Mouse (Mus musculus): ENCODE data around the gene Pip5k1c.

Pip5k1c gene

GRCm38 (mm10) chr10:81323141-81323775 is 30.5 kb downstream of the Pip5k1c start:
- 91% methylated on average over 23 of the region's 23 CpGs for WGBS

DNA sequence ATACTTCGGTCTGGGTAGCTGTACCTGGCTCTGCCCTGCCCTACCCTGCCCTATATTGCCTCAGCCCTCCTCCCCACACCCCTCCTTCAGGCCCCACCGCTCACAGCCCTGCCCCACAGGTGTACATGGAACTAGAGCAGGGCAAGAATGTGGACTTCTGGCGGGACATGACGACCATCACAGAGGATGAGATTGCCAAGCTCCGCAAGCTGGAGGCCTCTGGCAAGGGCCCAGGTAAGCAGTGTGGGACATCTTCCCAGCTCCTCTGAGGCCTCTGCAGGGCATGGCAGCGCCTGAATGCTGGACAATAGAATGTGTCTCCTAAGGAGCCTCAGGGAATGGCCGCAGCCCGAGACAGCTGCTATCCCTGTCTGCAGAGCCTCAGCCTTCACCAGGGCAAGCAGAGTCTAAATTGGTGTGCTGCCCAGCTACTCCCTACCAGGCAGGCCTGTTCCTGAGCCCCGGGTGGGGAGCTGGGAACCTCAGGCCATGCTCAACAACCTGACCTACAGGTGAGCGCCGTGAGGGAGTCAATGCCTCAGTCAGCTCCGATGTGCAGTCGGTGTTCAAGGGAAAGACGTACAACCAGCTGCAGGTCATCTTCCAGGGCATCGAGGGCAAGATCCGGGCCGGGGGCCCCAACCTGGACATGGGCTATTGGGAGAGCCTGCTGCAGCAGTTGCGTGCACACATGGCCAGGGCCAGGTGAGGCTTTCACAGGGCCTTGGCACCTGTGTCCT is 31.2 kb downstream of the Pip5k1c start:
- WGBS, result 94% methylated on average over 18 of the region's 18 CpGs

DNA sequence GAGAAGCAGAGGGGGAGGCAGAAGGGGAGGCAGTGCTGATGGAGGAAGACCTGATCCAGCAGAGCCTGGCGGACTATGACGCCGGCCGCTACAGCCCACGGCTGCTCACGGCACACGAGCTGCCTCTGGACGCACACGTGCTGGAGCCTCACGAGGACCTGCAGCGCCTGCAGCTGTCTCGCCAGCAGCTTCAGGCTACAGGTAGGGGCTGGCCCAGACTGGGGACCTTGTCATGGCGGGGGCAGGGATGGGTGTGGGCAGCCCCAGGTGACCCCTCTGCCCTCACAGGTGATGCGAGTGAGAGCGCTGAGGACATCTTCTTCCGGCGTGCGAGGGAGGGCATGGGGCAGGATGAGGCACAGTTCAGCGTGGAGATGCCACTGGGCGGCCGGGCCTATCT is 32.4 kb downstream of the Pip5k1c start:
- WGBS, result 95% methylated on average over 21 of the region's 21 CpGs

- WGBS, result 93% methylated on average over 18 of the region's 18 CpGs
Measured at GRCm38 (mm10) chr10:81325781-81326180, 33.0 kb downstream of the Pip5k1c start.

DNA sequence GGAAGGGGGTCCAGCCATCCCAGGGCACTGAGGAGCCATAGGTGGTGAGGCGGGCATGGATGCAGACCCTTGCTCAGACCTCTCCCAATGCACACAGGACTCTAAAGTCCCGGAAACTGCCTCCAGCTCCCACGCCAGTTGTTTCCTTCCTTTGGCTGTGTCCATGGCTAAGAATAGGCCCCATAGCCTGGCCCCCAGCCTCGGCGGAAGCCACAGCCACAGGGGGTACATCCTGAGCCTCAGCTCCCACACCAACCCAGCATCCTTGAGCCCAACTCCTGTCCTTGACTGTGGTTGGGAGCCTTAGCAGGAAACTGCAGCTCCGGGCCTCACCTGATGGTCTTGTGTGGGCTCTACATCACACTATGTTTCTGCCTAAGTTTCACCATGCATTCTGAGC is 34.1 kb downstream of the Pip5k1c start:
- 62% methylated on average over 6 of the region's 6 CpGs for WGBS

- whole genome bisulfite sequencing, result 72% methylated on average over 2 of the region's 2 CpGs
Measured at GRCm38 (mm10) chr10:81327959-81328358, 35.2 kb downstream of the Pip5k1c start.

DNA sequence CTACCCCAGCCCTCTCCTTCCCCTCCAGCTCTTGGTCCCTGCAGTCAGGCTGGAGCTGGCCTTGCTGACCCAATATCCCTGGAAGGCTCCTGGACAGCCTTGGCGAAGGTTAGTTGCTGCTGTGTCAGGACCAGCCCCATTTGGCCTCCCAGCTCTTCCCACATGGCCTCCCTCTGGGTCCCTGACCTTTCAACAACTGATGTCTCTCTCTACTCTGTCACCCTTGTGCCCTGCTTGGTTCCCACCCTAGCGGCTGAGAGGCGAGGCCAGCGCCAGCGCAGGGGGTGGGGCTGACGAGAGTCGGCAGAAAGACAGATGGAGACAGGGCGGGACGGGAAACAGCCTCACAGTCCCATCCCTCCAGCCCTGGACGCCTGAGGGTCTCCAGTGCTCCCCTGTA is 35.6 kb downstream of the Pip5k1c start, which contains the start of gene Tbxa2r:
Gene Tbxa2r, plus strand, starts transcription at position 346 of the 400 bp plus-strand sequence.
- 34% methylated on average over 10 of the region's 10 CpGs for WGBS

GRCm38 (mm10) chr10:81329194-81329975 is 36.6 kb downstream of the Pip5k1c start:
- WGBS, result 67% methylated on average over 10 of the region's 10 CpGs

DNA sequence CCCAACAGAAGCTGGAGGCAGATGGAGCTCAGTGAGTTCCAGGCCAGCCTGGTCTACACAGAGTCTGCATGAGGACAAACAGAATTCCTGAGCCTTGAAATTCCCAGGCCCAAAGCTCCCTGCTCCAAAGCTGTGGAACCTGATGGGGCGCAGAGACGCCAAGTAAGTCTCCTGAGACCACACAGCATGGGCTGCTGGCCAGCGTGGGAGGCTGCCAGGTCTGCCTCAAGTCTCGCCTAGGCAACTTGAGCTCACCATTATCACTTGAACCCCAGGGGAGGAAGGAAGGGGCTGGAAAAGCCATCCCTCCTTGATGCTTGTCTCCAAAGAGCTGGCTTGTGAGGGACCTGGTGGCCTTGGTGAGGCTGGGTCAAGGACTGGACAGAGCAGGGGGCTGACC is 37.2 kb downstream of the Pip5k1c start:
- WGBS, result 68% methylated on average over 4 of the region's 4 CpGs

DNA sequence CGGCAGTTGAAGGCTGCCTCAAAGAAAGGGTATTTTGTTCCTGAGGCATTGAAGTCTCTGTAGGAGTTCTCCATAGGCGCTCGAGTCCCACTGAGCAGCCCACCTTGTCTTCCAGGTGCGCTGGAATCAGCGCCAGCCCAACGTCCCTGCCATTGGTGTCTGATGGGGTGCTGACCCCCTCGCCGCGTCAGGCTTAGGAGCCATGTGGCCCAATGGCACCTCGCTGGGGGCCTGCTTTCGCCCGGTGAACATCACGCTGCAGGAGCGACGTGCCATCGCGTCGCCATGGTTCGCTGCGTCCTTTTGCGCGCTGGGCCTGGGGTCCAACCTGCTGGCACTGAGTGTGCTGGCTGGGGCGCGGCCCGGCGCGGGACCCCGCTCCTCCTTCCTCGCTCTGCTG is 39.5 kb downstream of the Pip5k1c start:
- 32% methylated on average over 29 of the region's 29 CpGs for WGBS

GRCm38 (mm10) chr10:81334324-81334723 is 41.6 kb downstream of the Pip5k1c start:
- 84% methylated on average over 11 of the region's 11 CpGs for WGBS

DNA sequence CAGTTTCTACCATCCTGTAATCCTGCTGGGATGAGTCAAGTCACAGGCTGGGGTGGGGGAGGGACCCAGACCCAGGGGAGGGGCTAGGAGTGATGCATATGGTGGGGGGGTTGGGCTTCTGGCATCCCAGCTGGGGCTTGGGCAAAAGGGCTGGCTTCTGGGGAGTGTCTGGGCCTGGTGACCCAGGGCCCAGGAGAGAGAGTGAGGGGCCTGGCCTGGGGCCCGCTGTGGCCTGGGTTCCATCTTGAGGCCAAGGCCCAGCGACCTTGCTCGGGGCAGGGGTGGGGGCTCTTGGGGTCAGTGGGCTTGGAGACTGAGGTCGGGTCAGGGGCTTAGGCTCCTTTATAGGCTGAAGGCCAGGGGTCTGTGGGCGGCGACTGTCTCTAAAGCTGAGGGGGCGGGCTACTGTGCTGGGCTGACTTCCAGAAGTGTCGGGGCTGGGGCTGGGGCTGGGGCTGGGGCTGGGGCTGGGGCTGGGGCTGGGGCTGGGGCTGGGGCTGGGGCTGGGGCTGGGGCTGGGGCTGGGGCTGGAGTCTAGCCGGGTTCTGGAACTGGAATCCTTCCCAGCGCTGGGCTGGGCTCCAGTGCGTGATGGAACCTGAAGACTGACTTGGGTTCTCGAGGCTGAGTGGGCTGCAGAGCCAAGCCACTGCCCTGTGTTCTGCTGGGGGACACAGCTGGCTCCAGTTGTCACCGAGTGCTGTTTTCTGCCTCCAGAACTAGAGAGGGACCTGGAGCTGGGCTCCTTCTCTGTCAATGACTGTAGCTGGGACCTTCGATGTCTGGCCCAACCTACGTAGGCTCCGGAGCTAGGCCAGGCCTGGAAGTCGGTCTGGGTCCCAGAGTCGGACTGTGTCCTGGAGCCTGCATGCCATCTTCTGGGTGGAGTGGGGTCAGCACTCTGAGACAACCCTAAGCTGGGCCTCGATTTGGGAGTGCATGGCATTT is 42.9 kb downstream of the Pip5k1c start:
- WGBS, result 52% methylated on average over 19 of the region's 19 CpGs

DNA sequence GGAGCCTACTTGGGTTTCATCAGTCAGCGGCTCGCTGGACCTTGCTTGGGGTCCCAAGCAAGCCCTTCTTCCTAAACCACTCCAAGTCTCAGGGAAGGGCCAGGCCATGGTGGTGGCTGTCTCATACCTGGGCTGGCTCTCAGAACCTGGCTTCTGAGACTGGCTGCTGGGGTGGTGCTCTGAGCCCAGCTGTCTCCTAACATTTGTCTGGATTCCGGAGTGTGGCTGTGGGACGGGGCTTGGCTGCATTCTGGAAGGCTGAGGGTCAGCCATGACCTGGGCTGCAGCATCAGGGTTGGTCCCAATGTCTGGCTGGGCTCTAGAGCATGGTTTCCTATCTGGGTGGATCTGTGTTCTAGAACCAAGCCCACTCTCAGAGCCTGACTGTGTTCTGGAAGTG is 43.8 kb downstream of the Pip5k1c start:
- 97% methylated on average over 4 of the region's 4 CpGs for WGBS

DNA sequence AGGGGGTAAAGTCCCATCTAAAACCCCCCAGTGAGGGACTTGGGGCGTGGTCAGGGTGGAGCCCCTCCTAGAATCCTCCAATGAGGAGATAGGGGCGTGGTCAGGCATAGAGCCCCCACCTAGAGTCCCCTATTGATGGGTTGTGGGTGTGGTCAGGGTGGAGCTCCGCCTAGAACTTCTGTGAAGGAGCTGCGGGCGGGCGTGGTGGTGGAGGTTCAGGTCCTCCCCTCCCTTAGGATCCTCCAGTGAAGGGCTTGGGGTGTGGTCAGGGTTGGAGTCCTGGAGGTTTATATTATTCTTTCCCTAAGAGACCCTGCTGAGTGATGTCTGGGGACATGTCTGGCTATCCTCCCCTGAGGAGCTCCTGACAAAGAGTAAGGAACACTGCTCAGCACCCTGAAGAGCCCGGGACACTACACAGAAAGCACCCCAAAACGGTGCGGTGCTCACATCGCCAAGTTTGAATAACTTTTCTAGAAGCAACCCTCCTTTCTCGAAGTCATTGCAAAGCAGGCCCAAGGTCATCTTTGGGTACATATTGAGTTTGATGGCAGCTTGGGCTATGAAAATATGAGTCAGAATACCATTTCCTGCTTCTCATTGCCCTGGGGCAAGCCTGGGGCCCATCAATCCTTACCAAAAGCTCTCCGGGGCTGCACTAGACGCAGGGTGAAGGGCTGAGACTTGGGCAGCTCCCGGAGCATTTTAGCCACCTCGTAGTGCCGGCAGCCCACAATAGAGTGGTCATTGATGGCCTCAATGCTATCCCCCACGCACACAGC is 48.0 kb downstream of the Pip5k1c start:
- 55% methylated on average over 17 of the region's 17 CpGs for WGBS

DNA sequence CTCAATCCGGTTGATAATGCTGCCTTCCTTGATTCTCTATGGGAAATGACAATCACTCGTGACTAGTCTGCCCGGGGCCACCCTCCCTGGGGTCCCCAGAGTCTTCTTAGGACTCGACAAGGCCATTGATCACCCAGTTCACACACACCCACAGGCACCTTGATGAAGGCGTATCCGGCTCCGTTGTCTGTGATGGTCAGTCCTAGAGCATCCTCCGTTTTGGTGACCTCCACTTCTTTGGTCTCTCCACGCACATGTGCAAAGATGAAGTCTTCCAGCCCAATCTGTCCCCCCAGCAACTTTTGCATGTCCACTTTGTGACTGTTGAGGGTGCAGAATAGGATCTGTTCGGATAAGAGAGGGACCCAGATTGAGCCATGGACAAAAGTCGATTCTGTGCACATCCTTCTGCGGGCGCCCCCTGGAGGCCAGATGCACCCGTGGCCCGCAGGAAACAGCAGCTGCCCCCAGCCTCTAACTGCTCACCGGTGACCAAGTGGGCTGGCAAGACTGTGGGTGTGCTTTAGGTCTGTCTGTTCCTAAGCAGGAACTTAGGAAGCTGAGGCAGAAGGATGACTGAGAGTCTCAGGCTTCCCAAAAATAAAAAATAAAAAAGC is 48.7 kb downstream of the Pip5k1c start:
- 42% methylated on average over 16 of the region's 16 CpGs for WGBS

GRCm38 (mm10) chr10:81342686-81343505 is 50.1 kb downstream of the Pip5k1c start, which contains the start of gene Gipc3:
TSS of gene Gipc3 (minus strand) at chr10:81343266.
- WGBS, result 5% methylated on average over 66 of the region's 67 CpGs

DNA sequence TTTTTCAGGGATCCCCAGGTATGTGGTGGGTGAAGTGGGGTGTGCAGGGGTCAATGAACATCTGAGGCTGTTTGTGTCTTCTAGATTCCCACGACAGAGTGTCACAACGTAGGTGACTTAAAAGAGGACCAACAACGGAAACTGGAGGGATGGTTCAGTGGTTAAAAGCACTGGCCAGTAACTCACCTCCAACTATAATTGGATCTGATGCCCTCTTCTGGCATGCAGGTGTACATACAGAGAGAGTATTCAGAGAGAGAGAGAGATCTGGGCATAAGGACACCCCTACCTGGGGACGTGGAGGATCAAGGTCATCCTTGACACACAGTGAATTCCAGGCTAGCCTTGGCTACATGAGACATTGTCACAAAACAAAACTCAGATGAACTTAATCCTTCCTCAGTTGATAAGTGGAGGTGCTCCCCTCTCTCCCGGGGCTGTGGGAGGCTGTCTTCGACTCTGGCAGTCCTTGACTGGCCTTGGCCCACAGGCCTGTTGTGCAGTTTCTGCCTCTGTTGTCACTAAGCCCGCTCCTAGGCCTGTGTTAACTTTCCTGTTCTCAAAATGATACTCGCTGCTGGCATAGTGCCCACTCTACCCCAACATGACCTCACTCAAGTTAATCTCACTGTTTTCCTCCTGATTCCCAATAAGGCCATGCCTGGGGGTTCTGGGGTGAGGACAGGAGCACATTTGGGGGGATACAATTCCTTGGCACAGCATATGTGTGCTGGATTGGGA is 51.8 kb downstream of the Pip5k1c start:
- WGBS, result 50% methylated on average over 8 of the region's 8 CpGs

DNA sequence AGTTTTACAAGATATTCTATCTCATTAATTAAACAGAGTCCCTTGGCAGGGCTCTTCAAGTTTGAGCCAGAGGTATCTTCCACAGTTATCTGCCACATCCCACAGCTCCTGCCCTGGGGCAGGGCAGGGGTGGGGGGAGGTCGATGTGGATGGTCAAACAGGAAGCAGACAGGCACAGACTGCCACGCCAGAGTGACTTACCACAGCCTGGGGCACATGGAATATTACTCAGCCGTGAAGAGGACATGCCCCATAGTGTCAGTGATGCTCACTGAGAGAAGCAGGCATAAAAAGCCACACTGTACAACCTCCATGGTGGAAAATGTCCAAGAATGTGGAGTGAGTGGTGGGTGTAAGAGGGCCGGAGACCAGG is 52.4 kb downstream of the Pip5k1c start:
- 84% methylated on average over 4 of the region's 4 CpGs for WGBS
